Mouse (Mus musculus) cerebellum, adult 2 months (tissue): ENCODE measurements around the gene Tmem132a.

Experiments used
- CTCF ChIP-seq: fragments of 200-500 bp; IDR thresholded peaks from 2 replicates; pipeline ENCODE4 v1.5.1; 2011; ENCODE audit warnings: low read depth, mild to moderate bottlenecking, control low read depth, low read length, moderate library complexity, borderline replicate concordance; ENCODE audit not compliant: insufficient read depth
- POLR2A ChIP-seq: fragments of 200-500 bp; IDR thresholded peaks from 2 replicates; pipeline ENCODE4 v1.6.1; 2011; ENCODE audit warnings: low read length, control low read depth, borderline replicate concordance; ENCODE audit not compliant: insufficient read depth

DNA sequence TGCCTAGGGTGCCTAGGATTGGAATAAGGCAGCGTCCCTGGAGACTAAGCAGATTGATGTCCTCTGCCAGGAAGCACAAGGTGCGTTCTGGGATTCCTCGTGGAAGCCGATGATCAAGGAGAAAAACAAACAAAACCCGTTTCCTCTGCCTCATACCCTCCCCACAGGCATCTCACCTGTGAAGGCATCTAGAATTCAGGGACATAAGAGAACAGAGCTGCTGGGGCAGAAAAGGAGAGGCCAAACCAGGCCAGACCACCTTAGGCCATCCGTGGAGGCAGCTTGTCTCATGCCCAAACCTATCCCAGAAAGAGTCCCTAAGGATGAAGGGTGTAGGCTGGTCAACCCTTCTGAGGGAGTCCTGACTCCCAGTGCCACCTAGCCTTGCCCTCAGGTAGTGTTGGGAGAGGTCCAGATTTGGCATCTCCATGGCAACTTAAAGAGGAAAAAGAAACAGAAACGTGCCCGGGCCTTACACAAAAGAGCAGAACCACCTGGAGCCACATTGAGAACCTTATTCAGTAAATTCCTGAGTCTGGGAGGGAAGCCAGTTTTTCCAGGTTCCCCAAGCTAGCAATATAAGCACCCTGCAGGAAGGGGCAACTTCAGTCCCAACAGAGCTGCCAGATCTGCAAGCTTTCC, at the start of gene Tmem132a:
- TF ChIP-seq CTCF (peak; percentile 26; the same call in 1 of the 2 replicates), POLR2A (no peak; the same call in 1 of the 2 replicates)
